Mouse (Mus musculus) T-helper 17 cell (primary cell): Measurements from ENCODE around the gene Cmah.
"Not testable (repeated sequence)": the region's sequence is repeated elsewhere in the genome, so short reads cannot be mapped to it uniquely, and the experiment has no call there.

Experiments used
- in situ Hi-C, 2 experiments: fragments of 300-600 bp; cut with MboI, MseI; formaldehyde crosslinking; loops; 1 replicate in 1 of 2; 2 replicates in 1 of 2; pipeline ENCODE4 v1.15.1; 2025; ENCODE audit warnings: high pct_unique_total_duplicates in 2 of 2

Cmah gene

DNA sequence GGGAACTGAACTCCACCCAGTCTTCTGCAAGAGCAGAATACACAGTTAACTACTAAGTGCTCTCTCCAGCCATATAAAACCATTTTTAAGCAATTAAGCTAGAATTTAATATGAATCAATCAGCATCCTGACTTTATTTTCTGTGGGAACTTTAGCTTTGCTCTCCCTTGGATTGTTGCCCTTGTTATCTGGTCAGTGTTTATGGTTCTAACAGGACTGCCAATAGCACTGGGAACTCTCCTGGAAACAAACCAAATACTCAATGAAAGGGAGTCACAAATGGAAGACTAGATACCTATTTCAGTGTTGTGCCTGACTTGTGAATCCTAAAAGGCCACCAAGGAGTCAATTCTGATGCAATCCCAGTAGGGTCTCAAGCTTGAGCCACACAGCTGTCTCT is 12.7 kb downstream of the Cmah start:
- in situ Hi-C loops, result loop anchor here (5.0 to 25.0 kb wide), 3 partner anchors 347 to 1322 kb away; no protein-coding TSS in a partner anchor

DNA sequence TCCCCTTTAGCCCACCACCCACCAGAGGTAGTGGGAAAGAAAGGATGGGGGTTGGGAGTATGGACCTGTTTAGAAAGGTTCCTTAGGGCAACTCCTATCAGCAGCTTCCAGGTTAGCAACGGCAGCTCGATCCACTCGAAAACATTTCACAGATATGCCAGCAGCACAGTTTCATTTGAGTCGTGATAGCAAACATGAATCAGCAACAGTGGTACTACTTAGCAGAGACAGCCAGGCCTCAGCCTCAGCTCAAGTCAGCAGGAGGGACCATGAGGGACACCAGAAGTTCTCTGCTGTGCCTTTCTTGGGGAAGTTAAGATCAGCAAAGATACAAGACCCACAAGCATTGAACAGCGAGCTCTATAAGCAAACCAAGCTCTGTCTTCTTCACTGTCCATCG is 13.3 kb downstream of the Cmah start:
- in situ Hi-C loops, result loop anchor here in 1 of 2 experiments (25.0 kb wide), 1 partner anchor 1322 kb away; no protein-coding TSS in a partner anchor

DNA sequence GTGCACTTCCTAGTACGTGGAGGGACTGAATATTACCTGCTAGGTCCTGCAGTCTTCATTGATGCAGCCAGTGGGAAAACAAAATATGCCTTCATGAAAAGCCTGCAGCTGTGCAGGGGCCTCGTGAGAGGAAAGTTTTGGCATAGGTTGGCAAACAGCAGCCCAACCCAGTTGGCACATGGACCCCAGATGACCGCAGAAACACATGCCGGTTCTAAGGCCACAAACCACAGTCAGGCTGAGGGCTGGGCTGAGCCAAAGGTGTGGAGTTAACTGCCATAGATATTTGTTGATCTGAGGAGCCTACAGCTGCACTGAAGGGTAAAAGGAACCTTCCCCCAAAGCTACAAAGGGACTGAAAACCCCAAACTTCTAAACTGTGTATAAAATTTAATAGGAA is 14.9 kb downstream of the Cmah start:
- in situ Hi-C loops, result loop anchor here in 1 of 2 experiments (25.0 kb wide), 1 partner anchor 1320 kb away; no protein-coding TSS in a partner anchor

DNA sequence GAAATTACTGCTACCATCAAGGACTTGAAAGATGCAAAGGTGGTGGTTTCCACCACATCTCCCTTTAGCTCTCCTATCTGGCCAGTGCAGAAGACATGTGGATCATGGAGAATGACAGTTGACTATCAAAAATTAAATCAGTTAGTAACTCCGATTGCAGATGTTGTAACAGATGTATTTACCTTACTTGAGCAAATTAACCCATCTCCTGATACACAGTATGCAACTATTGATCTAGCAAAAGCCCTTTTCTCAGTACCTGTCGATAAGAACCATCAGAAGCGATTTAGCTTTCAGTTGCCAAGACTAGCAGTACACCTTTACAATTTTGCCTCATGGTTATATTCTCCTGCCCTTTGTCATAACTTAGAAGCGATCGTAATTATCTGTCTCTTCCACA is 25.8 kb downstream of the Cmah start:
- in situ Hi-C loops, result no loop called here

DNA sequence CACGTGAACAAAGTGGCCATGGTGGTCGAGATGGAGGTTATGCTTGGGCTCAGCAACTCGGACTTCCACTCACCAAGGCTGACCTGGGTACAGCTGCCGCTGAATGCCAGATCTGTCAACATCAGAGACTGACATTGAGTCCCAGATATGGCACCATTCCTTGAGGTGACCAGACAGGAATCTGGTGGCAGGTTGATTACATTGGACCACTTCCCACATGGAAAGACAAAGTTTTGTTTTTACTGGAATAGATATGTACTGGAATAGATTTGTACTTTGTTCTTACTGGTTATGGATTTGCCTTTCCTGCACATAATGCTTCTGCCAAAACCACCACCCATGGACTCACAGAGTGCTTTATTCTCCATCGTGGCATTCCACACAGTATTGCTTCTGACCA is 27.5 kb downstream of the Cmah start:
- in situ Hi-C loops, result no loop called here

DNA sequence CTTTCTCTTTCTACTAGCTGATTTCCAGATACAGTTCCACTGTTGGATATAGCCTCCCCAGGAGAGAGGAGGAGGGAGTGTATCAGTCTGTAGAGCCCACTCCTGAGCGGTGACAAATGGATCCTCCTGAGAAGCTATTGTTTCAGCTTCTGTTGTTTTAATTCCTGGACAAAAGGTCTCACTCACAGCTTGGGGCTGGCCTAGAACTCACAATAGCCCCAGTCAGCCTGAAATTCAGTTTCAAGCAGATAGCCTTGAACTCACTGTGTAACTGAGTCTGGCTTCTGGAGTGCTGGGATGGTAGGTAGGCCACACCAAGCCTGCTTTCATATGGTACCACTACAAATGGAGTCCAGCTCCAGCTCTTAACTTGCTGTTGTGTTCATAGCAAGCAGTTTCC is 32.0 kb downstream of the Cmah start:
- in situ Hi-C loops, result no loop called here

DNA sequence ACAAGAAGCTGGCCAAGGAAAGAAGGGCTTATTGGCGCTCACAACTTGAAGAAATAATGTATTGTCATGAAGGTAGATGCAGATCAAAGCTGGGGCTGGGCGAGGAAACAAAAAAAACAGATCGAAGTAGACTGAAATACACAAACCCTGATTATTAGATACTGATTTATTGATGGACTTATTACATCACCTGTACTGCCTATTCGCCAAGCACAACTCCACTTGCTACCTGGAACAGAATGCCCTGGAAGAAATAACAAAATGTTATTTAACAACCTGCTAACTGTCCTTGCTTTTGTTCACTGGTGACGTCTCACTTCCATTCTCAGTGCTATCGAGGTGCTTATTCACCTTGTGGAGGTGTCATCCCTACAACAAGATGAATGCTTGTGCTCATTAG is 38.0 kb downstream of the Cmah start:
- in situ Hi-C loops, result no loop called here

DNA sequence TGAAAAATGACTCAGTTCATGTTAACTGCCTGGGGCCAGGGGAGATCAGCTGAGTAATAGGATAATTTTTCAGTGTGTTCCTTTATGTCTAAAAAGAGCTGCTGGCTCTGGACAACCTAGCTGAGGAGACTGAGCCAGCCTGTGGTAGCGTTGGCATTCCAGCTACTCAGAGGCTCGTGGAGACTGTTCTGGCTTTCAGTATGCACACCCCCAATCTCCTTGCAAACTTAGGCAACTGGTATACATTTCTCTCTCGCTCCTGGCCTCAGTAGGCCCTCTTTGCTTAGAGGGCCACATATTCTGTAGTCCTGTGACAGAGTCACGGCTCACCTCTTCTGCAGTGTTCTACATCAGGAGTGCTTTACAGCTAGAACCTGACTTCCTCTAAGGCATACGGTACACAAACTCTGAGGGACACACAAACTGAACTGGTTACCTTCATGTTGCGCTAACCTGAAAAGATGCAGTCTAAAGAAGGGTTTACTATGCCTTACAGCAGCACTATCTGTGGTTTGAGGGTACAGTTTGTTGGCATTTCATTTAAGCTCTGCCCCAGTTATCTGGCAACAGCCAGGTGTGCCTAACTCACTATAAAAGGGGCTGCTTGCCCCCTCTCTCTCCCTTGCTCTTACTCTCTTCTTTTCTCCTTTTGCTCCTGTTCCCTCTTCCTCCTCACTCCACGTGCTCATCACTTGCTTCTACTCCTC is 45.8 kb downstream of the Cmah start:
- in situ Hi-C loops, result loop anchor here in 1 of 2 experiments (10.0 kb wide), 1 partner anchor 742 kb away; no protein-coding TSS in a partner anchor

DNA sequence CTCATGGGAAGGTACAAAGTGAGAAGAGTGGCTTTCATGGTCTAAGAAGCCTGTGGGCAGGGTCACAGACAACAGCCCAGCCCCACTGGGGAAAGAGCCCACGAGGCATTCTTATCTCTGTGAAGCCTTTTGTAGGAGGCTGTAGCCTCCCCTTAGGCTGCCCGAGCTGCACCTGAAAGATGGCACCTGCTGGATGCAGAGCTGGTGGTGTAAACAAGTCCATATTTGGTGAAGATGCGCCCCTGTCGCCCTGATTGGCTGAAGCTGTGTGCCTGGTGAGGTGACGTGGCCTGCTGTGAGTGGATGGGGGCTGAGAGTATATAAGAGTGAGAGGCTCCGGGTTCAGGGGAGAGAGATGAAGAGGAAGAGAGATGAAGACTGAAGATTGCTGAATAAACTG is 47.4 kb downstream of the Cmah start:
- in situ Hi-C loops, result loop anchor here in 1 of 2 experiments (10.0 kb wide), 1 partner anchor 740 kb away; no protein-coding TSS in a partner anchor

DNA sequence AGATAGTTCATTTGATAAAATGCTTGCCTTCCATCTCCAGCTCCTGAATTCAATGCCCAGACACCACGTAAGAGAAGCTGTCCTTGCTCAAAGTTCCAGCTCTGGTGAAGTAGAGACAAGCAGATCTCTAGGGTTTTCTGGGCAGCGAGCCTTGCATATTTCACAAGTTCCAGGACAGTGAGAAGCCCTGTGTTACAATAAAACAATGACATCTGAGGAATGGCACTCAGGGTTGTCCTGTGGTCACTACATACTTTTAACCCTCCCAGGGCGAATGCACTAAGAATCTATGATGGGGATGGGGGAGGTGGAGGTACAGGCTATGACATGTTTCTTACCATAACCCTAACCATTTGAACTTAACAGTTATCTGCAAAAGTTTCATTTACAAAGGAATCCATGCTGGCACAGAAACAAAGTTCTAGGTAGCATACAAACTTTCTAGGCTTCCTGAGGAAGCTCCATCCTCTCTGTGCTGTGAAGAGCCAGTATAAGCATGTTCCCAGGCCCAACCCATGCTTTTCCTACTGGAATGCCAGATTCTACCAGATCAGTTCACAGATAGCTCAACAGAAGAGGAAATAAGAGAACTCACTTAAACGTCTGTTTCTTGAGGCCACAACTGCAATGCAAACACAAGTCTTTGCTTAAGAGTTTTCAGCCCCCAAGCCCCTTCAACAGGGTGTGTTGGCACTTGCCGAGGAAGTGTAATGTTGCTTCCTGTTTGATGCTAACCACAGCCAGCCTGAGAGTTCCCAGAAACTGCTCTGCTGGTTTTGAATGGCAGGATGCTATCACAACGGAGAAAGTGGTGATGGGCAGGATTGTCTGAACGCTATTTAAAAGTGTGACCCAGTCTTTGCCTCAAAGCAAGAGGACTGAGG is 48.4 kb downstream of the Cmah start:
- in situ Hi-C loops, result loop anchor here in 1 of 2 experiments (10.0 kb wide), 1 partner anchor 739 kb away; no protein-coding TSS in a partner anchor

DNA sequence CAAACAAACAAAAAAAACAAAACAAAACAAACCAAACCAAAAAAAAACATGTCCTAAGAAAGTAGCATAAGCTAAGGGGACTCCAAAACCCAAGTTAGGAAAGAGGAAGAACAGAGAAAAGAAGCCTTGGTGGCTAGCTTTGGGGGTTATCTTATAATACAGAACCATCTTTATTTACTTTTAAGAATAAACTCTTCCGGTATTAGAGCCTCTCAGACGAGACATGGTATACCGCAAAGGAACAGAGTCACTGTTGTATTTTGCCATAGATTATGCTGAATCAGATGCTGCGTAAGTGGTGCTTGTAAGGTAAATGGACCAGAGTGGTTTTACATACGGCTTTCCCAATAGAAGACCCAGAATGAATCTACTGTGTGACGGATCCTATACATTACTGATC is 53.5 kb downstream of the Cmah start:
- in situ Hi-C loops, result no loop called here

DNA sequence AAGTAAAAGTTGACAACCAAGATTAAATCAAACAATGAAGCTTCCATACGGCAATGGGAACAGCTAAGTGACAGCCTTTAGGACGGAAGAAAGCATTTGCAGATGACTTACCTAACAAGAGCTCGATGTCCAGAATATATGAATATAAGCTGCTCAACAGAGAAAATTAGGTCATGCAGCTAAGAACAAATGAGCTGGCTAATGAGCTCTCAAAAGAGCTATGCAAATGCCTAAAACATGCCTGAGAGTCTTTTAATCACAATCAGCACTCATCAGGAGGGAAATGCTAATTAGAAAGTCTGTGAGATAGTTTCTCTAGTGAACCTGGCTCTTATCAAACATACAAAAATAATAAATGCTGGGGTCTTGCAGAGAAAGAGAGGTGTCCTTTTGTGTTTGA is 56.7 kb downstream of the Cmah start:
- in situ Hi-C loops, result no loop called here

DNA sequence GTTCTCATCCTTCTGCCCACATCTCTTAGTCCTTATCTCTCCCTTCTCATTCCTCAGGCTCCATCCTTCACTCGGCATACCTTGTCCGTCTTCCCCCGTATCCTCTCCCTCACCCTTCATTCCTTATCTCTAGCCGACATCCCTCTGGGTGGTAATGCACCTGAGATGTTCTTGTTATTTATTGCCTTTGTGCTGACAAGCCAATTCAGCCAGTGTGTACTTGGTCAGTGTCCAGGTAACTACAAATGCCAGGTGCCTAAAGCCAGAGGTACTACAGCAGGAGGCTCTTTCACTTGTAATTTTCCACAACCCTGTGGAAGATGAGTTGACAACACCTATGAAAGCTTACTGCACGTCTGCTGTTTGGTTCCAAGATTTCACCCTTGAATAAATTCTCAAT is 64.7 kb downstream of the Cmah start:
- in situ Hi-C loops, result no loop called here

DNA sequence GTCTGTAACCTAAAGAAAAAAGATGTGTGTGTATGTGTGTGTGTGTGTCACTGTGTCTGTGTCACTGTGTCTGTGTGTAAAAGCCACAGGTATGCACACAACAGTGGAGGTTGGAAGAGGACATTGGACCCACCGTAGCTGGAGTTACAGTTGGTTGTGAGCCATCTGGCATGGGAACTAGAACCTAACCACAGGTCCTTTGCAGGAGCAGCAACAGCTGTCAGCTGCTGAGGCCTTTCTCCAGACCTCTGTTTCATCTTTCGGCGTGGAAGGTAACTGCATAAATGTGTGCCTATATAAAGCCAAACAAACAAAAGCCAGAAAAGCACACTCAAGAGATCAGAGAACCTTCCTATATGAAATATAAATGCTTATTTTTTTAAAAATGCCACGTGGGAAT is 65.5 kb downstream of the Cmah start:
- in situ Hi-C loops, result no loop called here

DNA sequence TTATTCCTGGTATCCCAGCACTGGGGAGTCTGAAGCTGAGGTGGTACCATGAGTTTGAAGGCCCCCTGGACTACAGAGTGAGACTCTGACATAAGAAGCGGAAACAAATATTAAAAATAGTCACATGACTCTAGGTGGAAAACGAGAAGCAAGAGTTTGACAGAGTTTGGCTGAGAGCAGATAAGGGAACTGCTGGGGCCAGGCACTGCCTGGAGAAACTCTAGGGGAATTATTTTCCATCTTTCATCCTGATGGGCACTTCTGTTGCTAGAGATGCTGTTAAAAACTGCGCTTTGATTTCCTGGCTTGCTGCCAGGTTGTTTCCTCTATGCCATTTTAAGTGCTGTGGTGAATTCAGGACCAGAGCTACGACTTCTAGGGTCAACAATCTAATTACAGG is 65.9 kb downstream of the Cmah start:
- in situ Hi-C loops, result no loop called here

DNA sequence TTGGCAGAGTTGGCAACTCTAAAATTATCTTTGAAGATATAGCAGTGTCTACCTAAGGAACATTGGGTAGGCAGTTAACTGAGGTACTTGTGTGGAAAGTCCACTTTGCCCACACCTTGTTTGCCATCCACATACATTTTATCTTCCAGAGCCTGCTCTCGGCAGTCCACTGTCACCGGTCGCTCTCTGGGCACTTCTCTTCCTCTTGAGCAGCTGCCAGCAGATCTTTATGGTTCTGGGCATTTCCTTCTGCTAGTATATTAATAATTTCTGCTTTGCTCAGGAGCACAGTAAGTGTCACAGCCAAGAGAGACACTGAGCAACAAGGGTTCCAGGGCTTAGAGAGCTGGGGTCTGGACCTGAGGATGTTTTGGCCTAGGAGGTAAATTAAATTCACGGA is 68.6 kb downstream of the Cmah start:
- in situ Hi-C loops, result loop anchor here in 1 of 2 experiments (5.0 kb wide), 1 partner anchor 74 kb away; no protein-coding TSS in a partner anchor

DNA sequence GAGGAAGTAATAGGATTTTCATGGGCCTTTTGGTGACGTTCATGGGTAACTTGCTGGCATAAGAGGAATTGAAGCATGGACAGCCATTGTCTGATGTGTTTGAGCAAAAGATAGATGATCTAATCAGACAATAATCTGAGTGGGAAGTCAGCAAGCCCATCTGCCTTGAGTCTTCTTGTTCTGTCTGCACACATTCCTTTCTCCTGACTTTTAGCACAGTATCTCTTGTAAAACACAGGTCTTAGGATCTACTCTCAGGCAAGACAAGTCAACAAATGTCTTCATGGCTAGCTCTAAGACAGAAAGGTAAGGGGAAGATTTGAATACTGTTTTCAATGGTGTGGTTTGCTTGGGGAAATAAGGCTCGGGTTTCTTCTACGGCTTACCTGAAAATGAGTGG is 70.0 kb downstream of the Cmah start:
- in situ Hi-C loops, result loop anchor here in 1 of 2 experiments (5.0 kb wide), 1 partner anchor 75 kb away; no protein-coding TSS in a partner anchor

DNA sequence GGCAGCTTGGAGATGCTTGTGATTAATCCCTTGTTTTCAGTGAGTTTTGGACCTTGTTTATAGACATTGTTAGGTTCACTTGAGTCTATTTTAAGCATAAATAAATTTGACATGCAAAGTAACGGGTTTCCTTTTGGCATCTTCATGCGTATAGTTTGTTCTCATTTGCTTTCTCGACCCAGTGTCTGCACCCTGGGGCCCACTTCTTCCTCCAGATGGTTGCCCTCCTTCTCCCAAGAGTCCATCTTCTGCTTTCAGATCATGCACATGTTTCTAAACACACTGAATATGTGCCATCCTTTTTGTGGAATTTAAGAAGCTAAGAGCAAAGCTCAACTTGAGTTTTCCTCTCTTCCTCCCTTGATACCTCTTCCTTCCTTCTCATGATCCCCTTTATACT is 71.3 kb downstream of the Cmah start:
- in situ Hi-C loops, result loop anchor here in 1 of 2 experiments (5.0 kb wide), 1 partner anchor 76 kb away; no protein-coding TSS in a partner anchor

DNA sequence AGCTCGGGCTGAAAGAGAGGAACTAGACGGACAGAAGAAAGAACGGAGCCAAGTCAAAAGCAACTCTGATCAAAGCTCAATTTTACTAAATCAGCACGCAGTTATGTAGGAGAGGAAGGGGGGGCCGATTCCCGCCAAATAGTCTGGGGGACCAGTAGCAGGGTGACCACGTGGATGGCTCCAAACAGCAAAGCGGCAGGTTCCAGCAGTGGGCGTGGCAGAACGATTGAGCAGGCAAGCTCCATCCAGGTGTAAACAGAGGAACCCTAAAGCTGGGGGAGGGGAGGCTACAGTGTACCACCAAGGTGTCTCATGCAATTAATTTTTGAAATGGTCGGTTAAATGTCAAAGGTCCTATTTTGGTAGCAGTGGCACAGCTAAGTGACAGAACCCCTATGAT is 74.6 kb downstream of the Cmah start:
- in situ Hi-C loops, result not testable (repeated sequence)

DNA sequence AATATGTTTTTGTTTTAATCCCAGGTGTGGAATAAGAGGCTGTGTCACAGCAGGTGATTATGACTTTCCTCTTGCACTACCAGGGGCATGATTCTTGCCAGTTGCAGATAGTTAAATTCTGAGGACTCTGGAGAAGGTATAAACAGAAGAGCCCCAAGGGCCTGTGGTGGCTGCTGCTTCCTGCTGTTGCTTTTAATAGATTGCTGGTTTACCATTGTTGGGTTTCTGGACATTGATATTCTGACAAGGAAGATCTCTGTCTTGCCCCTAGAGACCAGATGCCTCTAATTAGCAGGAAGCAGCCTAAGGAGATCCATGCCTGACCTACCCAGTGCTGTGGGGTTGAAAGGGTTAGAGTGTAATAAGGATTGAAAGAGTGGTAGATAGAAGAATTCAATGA is 75.8 kb downstream of the Cmah start:
- in situ Hi-C loops, result no loop called here

DNA sequence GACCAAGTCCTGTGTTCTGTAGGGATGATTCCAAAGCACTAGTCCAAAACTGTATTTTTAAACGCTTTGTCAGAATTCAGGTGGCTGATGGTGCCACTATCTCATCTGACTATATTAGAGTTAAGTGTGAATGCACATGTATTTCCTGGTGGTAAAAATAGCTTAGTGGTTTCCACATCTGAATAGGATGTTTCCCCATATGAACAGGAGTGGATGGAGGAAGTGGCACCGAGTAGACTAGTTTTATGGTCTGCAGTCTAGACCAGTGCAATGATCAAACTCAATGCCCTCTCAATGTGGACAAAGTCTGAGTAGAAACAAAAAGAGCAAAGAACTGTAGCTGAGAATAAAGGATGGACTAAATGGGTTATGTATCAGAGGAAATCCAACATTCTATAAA is 79.6 kb downstream of the Cmah start:
- in situ Hi-C loops, result no loop called here

DNA sequence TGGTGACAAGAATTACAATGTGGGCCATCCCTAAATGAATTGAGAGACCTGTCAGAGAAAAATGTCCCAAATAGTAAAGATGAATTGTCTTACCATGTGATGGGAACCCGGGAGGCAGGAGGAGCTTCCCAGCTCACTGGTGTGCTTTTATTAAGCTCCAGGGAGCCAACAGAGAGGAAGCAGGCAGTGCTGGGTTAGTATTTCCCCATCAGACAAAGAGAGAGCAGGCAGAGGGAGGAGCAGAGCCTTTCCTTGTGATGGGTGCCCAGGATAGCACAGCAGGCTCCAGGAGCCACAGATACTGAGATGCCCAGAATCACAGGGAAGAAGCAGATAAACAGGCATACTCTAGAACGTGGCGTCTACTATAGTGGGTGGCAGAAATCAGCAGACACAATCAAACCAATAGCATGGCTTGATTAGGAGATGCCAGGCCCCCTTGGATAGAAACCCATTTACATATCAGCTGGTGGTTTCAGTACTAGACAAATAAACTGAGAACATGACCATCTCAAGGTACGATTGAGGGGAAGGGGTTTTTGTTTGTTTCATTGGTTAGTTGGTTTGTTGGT is 87.5 kb downstream of the Cmah start:
- in situ Hi-C loops, result no loop called here
